Mouse (Mus musculus): ENCODE results near the gene Gm45015. TPM values are rescaled to one million over a fixed set of nuclear protein-coding genes. Genes with fewer than 3 reads are reported as not detected.
"Not testable (repeated sequence)": the region's sequence is repeated elsewhere in the genome, so short reads cannot be mapped to it uniquely, and the experiment has no call there.

Gm45015 gene
- polyA plus RNA-seq, 1 experiment from 2014 or later: not detected

DNA sequence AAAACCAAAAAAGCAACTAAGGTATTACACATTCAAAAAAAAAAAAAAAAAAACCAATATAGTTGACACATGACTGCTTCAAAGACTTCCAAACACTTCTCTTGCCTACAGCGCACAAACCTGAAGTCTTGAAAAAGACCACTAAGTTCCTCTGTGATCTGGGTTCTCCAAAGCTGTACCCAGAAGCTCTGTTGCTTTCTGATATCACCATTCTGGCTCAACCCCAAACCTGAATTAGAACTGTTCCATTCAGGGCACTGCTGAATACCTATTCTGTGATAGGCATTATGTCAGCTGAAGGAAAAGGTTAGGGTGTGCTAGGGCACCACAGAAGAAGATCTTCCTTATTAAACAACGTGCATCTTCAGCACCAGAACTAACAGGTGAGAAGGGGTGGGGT is 9.4 kb downstream of the Gm45015 start:
- H3K9ac ChIP-seq: no peak overlapping the region
- H3K27ac ChIP-seq: no peak overlapping the region
- H3K36me3 ChIP-seq: no peaks in the 10 kb centered on the region
- H3K4me3 ChIP-seq: no peak overlapping the region
- 71% methylated on average over 2 of the region's 2 CpGs for WGBS
- no peak overlapping the region for H3K4me2 ChIP-seq (replicated peaks)
- ATAC-seq (ENCODE audit: low FRiP score): no peak
- no peaks in the 10 kb centered on the region for H3K4me1 ChIP-seq
- H3K27me3 ChIP-seq: no peaks in the 10 kb centered on the region
- H3K9me3 ChIP-seq (replicated peaks): no peaks in the 10 kb centered on the region

DNA sequence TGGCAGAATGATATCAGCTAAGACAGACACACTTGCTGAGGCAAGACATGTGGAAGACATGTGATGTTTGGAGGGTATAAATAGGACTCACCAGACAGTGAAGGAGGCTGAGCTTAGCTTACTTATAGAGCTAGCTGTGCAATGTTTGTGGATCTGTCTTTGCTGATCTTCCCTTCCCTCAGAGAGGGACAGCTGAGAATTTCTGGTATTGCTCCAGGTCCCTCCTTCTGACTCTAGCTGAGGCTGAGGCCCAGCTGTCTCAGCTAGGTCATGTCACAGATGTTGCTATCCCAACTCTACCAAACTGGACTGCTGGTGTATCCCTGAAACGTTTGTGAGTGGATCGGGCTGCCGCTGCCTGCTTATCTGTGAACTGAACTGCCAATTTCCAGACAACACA is 15.6 kb downstream of the Gm45015 start:
- Histone ChIP-seq H3K27ac (no peak overlapping the region), H3K9ac (no peak overlapping the region), H3K4me2 (replicated peaks) (no peak overlapping the region), H3K27me3 (no peaks in the 10 kb centered on the region), H3K4me1 (no peaks in the 10 kb centered on the region), H3K9me3 (replicated peaks) (no peaks in the 10 kb centered on the region), H3K4me3 (no peak overlapping the region), H3K36me3 (no peaks in the 10 kb centered on the region)
- 71% methylated on average over 3 of the region's 3 CpGs for WGBS
- ATAC-seq (ENCODE audit: low FRiP score): no peak

DNA sequence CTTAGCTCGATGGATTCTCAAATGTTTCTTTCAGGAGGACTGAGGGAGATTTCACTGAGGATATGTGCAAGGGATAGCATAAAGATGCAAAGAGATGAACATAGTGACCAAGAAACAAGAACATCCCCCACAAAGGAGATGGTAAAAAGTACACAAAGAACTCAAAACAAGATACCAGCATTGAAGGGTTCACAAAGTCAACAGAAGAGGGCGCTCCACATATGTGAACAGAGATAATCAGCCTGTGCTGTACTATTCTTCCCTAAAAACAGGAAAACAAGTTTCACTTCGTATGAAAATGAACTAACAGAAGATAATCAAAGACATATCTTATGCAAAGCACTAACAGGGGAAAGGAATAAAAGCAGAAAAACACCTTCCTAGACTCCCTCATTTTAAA is 24.1 kb downstream of the Gm45015 start:
- no peaks in the 10 kb centered on the region for H3K36me3 ChIP-seq
- no peak overlapping the region for H3K4me2 ChIP-seq (replicated peaks)
- ATAC-seq (ENCODE audit: low FRiP score): no peak
- no peaks in the 10 kb centered on the region for H3K27me3 ChIP-seq
- WGBS: 38% methylated on average over 3 of the region's 3 CpGs
- no peaks in the 10 kb centered on the region for H3K9me3 ChIP-seq (replicated peaks)
- no peak overlapping the region for H3K4me3 ChIP-seq
- no peak overlapping the region for H3K9ac ChIP-seq
- no peaks in the 10 kb centered on the region for H3K4me1 ChIP-seq
- no peak overlapping the region for H3K27ac ChIP-seq

DNA sequence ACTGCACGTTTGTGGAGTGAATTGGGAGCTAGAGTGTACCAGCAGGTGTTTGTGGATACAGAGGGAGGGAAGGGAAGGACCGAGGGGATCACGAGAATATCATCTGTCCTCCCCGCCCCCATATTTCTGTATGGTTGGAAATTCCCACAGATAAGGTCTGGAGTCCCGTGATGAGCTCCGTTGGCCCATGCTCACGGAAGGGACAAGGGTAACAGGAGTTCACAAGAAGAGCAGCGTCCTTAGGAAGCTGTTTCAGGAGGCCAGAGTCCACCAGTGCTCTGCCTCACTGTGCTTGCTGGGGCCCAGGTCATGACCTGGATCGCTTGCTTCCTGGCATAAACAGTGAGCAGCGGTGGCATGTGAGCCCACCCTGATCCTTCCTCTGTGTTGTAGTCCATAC is 40.9 kb downstream of the Gm45015 start:
- not testable (repeated sequence) for H3K4me2 ChIP-seq (replicated peaks); H3K36me3 ChIP-seq; H3K27ac ChIP-seq; ATAC-seq (ENCODE audit: low FRiP score); H3K9ac ChIP-seq; H3K27me3 ChIP-seq; H3K4me3 ChIP-seq; H3K4me1 ChIP-seq; H3K9me3 ChIP-seq (replicated peaks)
- WGBS: 73% methylated on average over 8 of the region's 10 CpGs

DNA sequence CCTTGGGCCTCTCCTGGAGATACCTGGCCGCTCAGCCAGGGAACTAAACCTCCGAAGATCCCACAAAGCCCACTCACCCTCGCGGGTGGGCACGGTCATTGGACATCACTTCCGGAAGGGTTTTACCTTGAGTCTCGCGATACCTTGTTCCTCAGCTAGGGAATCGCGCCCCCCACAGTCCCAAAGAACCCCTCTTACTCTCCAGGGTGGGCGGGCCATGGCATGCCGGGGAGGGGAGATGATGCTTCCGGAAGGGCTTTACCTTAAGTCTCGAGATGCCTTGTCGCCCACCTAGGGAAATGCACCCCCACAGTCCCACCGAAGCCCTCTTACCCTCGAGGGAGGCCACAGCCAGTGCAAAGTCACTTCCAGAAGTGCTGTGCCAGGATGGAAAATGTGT is 43.8 kb downstream of the Gm45015 start, which contains the start of the genes Xlr5a and Xlr5c:
Gene Xlr5a (minus strand): TSS at position 101 of the 400 bp plus-strand sequence.
Gene Xlr5c (minus strand): TSS at position 101 of the 400 bp plus-strand sequence.
- H3K27ac ChIP-seq; H3K9ac ChIP-seq; ATAC-seq (ENCODE audit: low FRiP score); H3K36me3 ChIP-seq; H3K4me3 ChIP-seq; H3K4me1 ChIP-seq; H3K4me2 ChIP-seq (replicated peaks); H3K27me3 ChIP-seq; H3K9me3 ChIP-seq (replicated peaks): not testable (repeated sequence)
- 89% methylated on average over 15 of the region's 17 CpGs for WGBS

Other genes with a start within 250 kb of the Gm45015 start
- gene Xlr3a, start 239.7 kb downstream of the Gm45015 start, polyA plus RNA-seq (2016; fragmentation: Nextera tagmentation; extraction: Ambion mirVana): 4.2 and 6.4 TPM in 2 replicates
- 0.45 TPM in 1 of 2 replicates, not detected in the other for gene Gm14685, start 219.8 kb downstream of the Gm45015 start, polyA plus RNA-seq (2016; fragmentation: Nextera tagmentation; extraction: Ambion mirVana)
- gene Xlr5b, start 188.0 kb downstream of the Gm45015 start, polyA plus RNA-seq (2016; fragmentation: Nextera tagmentation; extraction: Ambion mirVana): not detected in 2 replicates
- 0.15 and 0.51 TPM in 2 replicates for gene DXBay18, start 187.4 kb downstream of the Gm45015 start, polyA plus RNA-seq (2016; fragmentation: Nextera tagmentation; extraction: Ambion mirVana)
- not detected in 2 replicates for gene Spin2d, start 159.9 kb downstream of the Gm45015 start, polyA plus RNA-seq (2016; fragmentation: Nextera tagmentation; extraction: Ambion mirVana)
- 18.8 and 20.3 TPM in 2 replicates for gene Xlr3b, start 144.6 kb downstream of the Gm45015 start, polyA plus RNA-seq (2016; fragmentation: Nextera tagmentation; extraction: Ambion mirVana)
- gene Xlr4b, start 122.5 kb downstream of the Gm45015 start, polyA plus RNA-seq (2016; fragmentation: Nextera tagmentation; extraction: Ambion mirVana): 0.63 and 1.2 TPM in 2 replicates
- gene F8a, start 108.5 kb downstream of the Gm45015 start, polyA plus RNA-seq (2016; fragmentation: Nextera tagmentation; extraction: Ambion mirVana): 25.0 and 26.1 TPM in 2 replicates
- 0.81 TPM in 1 of 2 replicates, not detected in the other for gene Xlr4c, start 93.7 kb downstream of the Gm45015 start, polyA plus RNA-seq (2016; fragmentation: Nextera tagmentation; extraction: Ambion mirVana)
- gene Xlr3c, start 71.5 kb downstream of the Gm45015 start, polyA plus RNA-seq (2016; fragmentation: Nextera tagmentation; extraction: Ambion mirVana): 0.35 and 0.43 TPM in 2 replicates
- gene Xlr5a, start 43.9 kb downstream of the Gm45015 start, polyA plus RNA-seq (2016; fragmentation: Nextera tagmentation; extraction: Ambion mirVana): not detected in 2 replicates
- not detected in 2 replicates for gene Xlr5c, start 43.9 kb downstream of the Gm45015 start, polyA plus RNA-seq (2016; fragmentation: Nextera tagmentation; extraction: Ambion mirVana)
- gene Zfp275, start 5.8 kb upstream of the Gm45015 start, polyA plus RNA-seq (2016; fragmentation: Nextera tagmentation; extraction: Ambion mirVana): 19.0 and 20.7 TPM in 2 replicates
- gene Gm18336, start 61.9 kb upstream of the Gm45015 start, polyA plus RNA-seq (2016; fragmentation: Nextera tagmentation; extraction: Ambion mirVana): not detected in 2 replicates
- 0.14 and 0.23 TPM in 2 replicates for gene Zfp92, start 74.3 kb upstream of the Gm45015 start, polyA plus RNA-seq (2016; fragmentation: Nextera tagmentation; extraction: Ambion mirVana)
- gene Trex2, start 98.5 kb upstream of the Gm45015 start, polyA plus RNA-seq (2016; fragmentation: Nextera tagmentation; extraction: Ambion mirVana): not detected in 2 replicates
- gene Haus7, start 122.2 kb upstream of the Gm45015 start, polyA plus RNA-seq (2016; fragmentation: Nextera tagmentation; extraction: Ambion mirVana): 65.1 and 69.3 TPM in 2 replicates
- gene Bgn, start 146.8 kb upstream of the Gm45015 start, polyA plus RNA-seq (2016; fragmentation: Nextera tagmentation; extraction: Ambion mirVana): 43.9 and 49.2 TPM in 2 replicates
- gene Atp2b3, start 166.2 kb upstream of the Gm45015 start, polyA plus RNA-seq (2016; fragmentation: Nextera tagmentation; extraction: Ambion mirVana): 1.6 and 1.7 TPM in 2 replicates